Mouse (Mus musculus) cerebellum, adult 2 months (tissue): ENCODE results near the gene Lsm14b.

Source experiments
- CTCF ChIP-seq: fragments of 200-500 bp; IDR thresholded peaks from 2 replicates; pipeline ENCODE4 v1.5.1; 2011; ENCODE audit warnings: low read depth, mild to moderate bottlenecking, control low read depth, low read length, moderate library complexity, borderline replicate concordance; ENCODE audit not compliant: insufficient read depth
- POLR2A ChIP-seq: fragments of 200-500 bp; IDR thresholded peaks from 2 replicates; pipeline ENCODE4 v1.6.1; 2011; ENCODE audit warnings: low read length, control low read depth, borderline replicate concordance; ENCODE audit not compliant: insufficient read depth

GRCm38 (mm10) chr2:179985695-179986094 lies 39.1 kb upstream of the Lsm14b start:
- TF ChIP-seq CTCF = no peak
- TF ChIP-seq POLR2A = no peak
